Mouse (Mus musculus) lung, postnatal 10 days (tissue): ENCODE measurements around the gene Klhl21.

ENCODE experiments used
- DNase-seq: peaks from one replicate; pipeline ENCODE4 v3.0.0; 2021

Klhl21 gene

DNA sequence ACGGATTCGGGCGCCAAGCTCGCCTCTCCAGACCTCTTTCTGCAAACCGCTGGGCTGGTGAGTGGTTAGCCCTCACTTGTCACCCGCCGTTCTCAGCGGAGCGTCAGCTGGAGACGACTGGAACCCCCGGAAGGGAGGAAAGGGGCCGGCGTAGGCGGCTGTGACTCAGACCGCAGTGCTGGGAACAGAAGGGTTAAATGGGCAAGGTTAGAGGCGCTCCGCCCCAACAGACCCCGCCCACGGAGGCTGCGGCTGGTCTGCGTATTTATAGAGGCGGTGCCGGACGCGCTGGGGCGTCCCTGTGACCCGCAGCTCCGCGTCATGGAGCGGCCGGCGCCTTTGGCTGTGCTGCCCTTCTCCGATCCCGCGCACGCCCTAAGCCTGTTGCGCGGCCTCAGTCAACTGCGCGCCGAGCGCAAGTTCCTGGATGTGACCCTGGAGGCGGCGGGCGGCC, at the start of gene Klhl21:
TSS of gene Klhl21 (plus strand) at position 182 of the 454 bp plus-strand sequence.
- peak; percentile 98 for DNase-seq

DNA sequence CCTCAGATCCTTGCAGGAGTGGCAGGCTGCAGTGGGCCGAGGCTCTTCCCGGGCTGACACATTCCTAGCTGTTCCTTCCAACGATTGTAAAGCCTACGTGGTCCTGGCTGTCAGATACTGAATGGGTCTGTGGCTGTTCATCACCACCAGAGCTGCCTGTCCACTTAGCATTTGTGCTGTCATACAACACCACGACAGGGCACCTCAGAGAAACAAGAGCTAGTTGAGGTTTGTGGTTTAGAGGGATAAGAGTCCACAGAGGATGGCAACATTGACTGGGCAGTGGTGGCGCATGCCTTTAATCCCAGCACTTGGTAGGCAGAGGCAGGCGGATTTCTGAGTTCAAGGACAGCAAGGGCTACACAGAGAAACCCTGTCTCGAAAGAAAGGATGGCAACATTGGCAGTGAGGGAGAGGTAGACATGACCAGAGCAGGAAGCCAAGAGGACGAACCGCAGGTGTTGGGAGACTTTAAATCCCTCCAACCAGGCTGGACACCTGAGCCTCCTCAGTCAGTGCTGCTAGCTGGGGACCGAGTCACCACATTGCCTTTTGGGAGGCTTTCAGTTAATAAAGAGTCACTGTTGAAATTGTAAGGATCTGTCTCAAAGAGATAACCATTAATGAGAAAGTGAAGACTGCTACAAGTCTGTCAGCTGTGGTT, 48.6 kb upstream of the Klhl21 start:
- DNase-seq: no peak

DNA sequence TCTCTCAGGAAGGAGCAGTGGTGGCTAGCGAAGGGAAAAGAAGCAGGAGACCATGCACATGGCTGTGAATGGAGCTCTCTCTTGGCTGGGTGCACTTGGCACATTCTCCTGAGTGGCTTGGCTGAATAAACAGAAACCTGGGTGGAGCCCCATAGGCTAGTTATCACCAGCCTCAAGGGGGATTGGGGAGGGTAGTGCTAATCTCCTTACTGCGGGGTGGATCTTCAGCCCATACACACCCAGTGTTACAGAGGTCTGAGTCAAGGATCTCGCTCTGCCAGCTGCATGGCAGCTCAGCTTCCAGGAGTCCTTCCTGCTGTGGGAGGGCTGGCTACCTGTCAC, 48.1 kb upstream of the Klhl21 start:
- DNase-seq: no peak

DNA sequence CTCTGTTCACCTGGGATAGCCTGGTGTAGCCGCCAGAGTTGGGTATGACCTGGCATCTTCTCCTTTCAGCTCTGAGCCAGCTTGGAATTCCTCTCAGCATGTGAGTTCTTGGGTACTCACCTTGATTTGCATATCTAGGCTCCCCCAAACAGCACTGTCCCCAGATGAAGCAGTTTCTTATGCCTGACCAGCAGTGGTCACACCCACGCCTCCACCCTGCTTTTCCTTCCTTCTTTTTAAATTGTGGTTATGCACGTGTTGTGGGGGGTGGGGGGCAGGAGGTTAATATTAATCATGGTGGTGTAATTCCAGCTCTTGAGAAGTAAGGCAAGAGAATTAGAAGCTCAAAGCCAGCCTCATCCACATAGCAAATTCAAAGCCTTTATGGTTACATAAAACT, 45.8 kb upstream of the Klhl21 start:
- no peak for DNase-seq

DNA sequence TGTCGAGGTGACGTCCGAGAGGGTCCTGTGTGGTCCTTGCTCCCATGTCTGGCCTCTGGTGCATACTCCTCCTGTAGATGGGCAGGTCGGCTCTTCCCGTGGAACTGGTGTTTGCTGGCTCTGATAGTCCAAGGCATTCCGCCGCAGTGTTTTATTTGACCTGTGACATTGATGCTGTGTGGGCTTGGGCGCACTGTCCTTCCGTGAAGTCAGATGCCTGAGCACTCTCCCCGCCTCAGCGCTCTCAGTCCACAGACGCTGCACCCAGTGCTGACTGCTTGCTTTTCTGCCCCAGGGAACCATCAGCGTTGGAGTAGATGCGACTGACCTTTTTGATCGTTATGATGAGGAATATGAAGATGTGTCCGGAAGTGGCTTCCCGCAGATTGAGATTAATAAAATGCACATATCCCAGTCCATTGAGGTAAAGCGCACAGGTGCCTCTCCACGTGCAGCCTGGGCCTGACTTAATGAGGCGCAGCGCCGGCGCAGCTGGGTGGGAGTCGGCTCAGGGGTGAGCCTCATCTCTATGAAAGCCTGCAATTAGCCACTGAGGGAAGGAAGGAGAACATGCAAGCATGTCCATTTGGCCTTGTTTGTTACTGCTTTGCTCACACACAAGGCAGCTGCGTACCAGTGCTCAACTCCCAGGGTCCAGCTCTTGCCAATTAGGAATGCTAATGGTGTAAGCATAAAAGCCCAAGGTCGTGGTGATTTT, 40.2 kb upstream of the Klhl21 start:
- no peak for DNase-seq

DNA sequence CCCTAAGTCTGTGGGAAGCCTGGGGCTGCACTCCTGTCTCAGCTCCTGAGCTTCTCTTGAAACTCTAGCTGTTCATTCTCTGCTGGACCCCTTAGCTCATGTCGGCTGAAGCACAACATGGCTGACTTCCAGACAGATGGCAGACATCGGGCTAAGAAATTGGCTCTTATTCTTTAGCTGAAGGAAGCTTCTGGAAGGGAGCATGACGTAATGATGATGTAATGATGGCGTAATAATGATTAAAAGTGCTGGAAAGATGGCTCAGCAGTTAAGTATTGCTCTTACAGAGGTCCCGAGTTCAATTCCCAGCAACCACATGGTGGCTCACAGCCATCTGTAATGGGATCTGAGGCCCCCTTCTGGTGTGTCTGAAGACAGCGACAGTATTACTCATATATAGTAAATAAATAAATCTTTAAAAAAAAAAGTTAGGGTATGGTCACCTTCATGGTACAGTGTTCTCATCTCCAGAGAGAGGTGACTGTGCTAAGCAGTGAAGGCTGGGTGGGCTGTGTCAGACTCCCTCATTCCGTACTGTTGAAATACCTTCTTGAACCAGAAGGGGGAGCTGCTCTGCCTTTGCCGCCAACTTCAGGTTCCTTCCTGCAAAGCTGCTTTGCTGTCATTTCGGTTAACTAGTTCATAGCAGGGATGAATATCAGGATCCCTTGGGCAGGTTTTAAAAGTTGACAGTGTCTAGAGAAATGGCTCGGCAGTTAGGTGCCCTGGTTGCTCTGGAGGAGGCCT, 36.2 kb upstream of the Klhl21 start:
- peak; percentile 60 for DNase-seq

DNA sequence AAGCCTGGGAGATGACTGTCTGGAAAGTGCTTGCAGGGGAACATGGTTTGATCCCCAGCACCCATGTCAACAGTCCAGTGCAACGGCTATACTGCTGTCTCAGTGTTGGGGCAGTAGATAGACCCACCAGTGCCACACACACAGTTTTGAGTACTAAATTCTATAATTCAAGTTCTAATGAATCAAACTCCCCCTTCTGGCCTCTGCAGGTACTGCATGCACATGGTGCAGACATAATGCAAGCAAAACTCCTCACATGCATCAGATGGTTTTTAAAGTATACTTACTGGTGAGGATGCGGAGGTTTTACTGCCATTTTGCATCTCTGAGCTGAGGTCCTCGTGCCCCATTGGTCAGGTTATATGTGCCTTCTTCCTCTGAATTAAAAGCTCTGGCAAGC, 33.2 kb upstream of the Klhl21 start:
- DNase-seq: peak; percentile 48

DNA sequence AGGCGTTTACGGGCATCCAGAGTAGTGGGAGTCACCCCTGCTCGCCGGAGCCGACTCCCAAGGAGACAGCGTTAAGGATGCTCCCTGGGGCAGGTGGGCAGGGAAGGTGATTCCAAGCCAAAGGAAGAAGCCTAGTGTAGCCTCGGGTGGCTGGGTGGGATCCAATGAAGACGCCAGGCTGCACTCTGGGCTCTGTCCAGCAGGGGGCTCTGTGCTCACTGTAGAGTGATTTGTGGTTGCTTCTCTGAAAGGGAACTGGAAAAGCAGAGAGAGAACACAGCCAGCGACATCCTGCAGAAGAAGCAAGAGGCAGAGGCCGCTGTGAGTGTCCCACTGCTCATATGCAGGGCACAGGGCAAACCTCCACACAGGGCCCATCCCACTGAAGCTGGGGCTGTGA, 30.9 kb upstream of the Klhl21 start:
- DNase-seq: peak; percentile 89

DNA sequence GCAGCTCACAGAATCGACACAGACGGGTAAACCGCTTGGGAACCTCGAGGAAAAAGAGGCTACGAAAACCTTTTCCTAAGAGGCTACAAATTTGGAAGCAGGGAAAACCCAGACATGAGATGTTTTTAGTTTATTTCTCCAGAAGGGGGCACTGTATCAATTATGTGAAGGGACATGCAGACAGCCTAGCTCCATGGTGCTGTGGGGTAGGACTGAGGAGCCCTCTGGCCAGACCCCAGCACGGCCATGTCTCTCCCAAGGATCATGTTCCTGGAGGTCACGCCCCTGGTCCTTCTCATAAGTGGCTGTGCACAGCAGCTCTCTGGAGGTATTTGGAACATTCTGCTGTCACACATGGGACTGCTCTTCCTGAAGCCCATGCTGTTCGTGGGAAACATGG, 27.9 kb upstream of the Klhl21 start:
- DNase-seq: no peak

DNA sequence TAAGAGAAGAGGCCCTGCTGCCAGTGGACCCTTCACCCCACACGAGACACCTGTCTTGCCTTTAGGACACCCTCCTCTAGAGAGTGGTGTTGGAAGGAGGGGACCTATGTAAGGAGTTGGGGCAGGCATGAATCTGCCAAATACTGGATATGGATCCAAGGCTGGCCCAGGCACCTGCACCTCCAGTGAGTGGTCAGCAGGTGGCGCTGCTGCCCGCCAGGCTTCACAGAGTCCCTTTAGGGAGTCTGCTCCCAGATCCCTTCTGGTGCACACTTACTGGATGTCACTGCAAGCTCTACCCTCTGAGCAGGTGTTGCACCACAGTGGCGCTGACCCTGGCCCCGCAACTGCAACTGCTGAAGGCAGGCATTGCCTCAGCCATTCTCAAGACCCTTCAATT, 27.2 kb upstream of the Klhl21 start:
- peak; percentile 87 for DNase-seq

DNA sequence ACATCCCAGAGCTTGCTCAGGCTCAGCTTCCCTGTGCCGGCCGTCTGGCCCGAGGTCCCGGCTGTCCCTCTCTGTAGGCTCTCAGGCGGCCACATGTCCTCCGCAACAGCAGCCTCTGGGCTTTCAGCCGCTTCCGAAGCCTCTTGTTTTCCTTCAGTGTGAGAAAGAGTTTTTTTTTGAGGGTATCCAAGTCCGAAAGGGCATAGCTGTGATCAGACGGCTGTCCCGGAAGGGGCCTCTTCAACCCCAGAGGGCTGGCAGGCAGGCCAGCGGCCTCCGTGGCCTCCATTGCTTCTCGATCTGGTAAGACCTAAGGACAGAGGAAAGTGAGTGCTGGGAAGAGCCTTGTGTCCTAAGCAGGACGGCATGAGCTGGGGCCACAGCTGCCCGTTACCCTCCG, 25.6 kb upstream of the Klhl21 start:
- DNase-seq: no peak

DNA sequence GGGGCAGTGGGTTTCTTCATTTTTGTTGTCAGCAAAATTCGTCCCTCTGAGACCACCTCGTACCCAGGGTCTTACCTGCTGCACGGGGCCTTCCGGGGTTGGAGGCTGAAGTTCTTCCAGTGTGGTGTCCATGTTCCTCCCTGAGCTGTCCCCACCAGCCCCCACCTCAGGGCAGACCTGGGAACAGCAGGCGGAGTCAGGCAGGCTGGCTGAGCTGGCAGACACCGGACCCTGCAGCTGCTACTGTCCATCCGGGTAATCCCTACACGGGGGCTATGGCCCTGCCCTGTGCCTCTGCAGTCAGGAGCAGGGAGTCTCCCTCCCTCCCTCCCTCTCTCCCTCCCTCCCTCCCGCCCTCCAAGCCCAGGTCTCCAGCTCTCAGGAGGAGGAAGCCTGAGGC, 25.0 kb upstream of the Klhl21 start:
- peak; percentile 41 for DNase-seq

DNA sequence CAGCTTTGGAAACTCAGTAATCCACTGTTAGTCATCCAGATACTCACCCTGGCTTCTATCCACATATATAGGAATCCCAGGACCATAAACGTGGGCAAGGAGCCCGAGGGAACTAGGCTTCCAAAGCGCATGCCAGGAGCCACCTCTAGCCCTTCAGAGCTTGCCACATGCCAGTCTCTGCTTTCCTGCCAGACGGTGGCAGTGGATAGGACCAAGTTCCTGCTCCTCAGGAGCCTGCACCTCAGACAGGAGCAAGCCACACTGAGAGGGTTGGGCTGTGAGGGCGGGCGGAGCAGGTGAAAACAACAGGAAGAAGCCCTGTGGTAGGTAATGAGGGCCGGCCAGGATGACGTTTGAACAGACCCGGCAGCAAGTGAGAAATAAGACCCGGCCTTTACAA, 22.7 kb upstream of the Klhl21 start:
- DNase-seq: no peak

DNA sequence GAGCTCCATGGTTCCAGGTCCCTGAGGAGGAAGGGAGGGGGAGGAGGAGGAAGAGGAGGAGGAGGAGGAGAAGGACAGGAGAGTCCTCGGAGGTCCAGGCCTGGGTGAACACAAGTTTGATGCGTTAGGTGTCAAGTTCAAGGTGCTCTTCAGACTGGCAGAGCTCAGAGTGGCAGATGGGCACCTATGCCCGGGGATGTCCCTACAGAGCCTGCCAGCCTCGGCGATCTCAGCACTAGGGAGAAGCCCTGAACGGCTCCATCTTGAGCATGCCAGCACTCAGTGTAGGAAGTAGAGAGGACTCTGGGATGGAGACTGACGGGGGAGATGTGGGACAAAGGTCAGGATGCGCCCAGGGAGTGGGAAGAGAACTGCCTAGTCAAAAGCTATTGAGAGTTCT, 22.0 kb upstream of the Klhl21 start:
- no peak for DNase-seq

DNA sequence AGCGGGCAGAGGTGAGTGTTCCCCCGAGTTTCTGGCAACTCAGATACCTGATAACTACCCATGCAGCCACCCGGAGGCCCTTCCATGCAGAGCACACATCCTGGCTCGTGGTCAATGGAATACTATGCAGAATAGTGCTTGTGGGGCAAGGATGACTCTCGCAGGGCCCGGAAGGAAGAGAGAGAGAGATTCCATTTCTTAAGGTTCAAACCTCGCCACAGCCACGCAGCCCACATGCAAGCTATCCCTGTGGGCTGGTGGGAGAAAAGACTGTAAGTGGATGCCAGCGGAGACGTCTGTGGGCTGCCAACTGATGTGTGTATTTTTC, 20.6 kb upstream of the Klhl21 start:
- no peak for DNase-seq

DNA sequence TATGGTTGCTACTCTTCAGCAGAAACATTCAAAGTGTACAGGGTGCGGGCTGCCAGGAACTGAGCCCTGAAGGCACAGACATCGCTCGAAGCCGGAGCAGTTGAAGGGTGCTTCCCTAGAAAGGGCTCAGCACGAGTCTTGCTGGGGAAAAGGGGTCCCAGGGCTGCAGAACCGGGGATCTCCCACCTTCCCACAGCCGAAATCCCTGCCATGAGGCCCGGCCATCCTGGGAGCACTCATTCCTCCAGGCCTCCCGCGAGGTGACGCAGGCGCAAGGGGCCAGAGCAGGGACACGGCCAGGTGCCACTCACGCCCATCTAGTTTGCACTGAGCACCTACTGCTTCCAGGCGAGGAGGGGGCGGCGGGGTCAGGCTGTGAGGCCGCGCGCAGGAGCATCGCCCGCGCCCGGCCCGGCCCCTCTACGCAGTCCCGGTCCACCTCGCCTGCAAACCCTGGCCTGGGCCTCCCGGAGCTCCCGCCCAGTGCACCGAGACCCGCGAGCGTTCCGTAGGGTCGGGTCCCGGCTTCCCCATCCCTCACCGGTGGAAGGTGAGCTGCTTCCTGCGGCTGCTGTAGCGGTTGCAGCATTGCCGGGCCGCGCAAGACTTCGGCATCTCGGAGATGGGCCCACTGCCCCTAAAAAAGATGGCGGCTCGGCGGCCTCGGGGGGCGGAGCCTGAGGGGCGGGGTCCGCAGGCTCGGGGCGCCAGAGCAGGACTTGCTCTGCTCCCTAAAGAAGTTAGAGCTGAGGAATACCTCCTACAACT, 20.1 kb upstream of the Klhl21 start, which contains the start of gene Thap3:
TSS of gene Thap3 (minus strand) at position 656 of the 768 bp plus-strand sequence.
- peak; percentile 90 for DNase-seq

DNA sequence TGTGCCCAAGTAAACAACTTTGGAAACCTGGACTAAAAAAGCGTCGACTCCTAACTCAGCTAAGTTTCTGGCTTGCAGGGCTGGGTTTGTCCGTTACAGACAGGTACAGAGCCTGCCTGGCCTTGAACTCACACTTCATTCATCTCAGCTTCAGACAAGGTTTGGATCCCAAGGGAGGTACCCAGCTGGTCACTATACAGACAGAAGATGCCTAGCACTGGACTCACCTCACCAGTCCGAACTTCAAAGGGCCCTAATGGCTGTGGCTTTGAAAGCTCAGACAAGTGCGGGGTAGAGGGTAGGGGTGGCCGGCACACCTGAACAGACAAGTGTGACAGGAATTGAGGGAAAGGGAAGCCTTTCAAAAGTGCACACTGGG, 19.5 kb upstream of the Klhl21 start:
- no peak for DNase-seq

DNA sequence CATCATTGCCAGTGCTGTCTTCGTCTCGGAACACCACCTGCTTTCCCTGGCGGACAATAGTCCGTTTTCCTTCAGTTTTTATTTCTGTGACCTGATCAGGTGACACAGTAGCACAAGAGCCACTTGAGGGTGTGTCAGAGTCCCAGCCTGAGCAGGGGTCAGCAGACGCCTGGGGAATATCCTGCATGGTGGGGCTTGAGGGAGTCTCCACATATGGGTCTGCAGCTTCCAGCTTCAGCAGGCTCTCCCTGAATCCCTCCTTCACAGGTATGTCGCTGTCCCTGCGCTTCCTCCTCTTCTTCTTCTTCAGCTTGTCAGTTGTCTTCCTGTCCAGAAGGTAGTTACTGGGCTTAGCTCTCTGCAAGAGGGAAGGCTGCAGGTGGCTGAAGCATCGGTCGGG, 16.5 kb upstream of the Klhl21 start:
- no peak for DNase-seq

DNA sequence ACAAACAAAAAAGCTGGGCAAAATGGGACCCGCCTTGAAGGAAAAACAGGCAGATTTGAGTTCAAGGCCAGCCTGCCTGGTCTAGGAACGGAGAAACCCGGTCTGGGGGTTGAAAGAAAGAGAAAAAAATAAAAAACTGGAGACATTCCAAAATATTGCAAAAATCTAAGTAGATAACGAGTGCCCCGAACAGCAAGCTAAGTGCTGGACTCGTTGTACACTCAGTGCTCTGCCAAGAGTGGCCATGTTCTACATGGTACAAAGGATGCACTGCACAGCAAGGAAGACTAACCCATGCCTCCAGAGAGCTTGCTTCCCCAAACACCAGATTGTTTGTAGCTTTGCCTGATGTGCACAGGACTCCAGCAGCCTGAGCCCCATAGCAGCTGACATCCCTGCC, 15.6 kb upstream of the Klhl21 start:
- DNase-seq: no peak

DNA sequence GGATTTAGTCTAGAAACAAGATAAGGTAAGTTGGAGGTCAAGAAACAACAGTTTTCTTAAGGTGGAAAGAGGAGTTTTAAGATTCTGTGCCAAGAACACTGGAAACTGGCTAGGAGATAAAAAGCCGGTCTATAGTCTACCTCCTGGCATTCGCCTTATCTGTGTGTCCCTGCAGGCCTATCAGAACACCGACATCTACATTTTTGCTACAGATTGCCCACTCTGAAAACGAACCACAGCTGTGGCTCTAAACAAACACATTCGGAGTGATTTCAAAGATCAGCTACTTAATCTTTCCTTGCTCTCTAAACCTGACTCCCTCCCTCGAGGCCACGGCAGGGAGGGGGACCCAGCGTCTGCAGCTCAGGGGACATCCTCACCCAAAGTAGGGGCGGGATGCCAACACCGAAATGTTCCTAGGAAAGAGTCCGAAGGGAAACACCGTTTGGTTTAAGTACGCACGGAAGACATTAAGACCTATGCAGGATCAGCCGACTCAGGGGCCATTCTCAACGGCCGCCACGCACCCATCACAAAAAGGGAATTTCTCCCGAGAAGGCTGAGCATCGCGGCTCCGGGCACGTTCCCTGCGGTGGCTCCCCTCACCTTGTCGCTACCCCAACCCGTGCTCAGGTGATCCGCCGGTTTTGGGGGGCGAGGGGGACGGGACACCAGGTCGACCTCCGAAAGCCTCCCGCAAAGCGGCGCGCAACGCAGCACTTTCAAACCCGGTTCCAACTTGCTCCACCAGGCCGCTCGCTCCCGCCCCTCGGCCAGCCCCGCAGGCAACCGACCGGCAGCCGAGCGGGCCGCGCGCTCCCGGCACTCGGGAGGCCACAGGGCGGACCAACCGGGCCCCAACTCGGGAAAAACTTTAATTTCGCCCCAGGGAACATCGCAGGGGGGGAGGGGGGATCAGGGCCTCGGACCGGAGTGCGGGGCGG, 14.1 kb upstream of the Klhl21 start:
- DNase-seq: peak; percentile 46

DNA sequence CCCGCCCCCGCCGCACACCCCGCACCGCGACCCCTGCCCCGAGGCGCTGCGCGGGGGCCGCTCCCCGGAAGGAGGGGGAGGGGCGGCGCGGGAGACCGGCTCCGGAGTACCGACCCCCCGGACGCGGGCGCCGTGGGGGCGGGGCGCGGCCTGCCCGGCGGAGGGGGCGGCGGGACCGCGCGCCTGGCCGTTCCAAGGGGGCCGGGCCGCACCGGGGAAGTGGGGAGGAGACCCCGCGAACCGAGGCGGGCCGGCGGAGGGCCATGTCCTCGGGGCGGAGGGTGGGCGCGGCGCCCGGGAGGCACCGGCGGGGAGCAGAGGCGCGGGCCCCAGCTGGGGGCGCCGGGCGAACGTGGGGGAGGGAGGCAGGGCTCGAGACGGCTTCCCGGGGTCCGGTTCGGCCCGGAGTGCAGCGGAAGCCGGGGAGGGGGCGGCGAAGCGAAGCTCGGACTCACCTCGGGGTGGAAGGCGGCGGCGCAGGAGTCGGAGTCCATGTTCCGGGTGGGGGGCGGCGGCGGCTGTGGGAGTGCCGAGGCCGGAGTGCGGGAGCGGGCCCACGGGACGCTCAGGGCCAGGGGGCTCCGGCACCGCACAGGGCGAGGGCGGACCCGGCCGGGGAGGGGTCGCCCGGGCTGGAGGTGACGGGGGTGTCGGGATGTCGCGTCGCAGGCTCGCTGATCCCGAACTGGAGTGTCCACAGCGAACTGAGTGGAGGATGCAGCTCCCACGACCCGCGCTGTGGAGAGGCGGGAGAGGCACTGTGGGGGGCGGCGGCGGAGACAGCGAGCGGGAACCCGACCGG, 13.0 kb upstream of the Klhl21 start:
- DNase-seq: peak; percentile 59
